Mouse (Mus musculus): ENCODE measurements at regions not wholly inside any gene's neighbourhood (a gene's known extent, or its start where the extent isn't known, plus 50 kb on each side); places are given as distances from the start of the nearest gene placed in this dataset.

- no peak overlapping the region for H3K9ac ChIP-seq (ENCODE audit: low read depth, low read length)
- H3K36me3 ChIP-seq (ENCODE audit: control insufficient read depth, insufficient read depth, low read length) = no peaks in the 10 kb centered on the region
- no peak overlapping the region for H3K4me3 ChIP-seq (ENCODE audit: low read length)
- H3K4me2 ChIP-seq (ENCODE audit: low read length) = no peak overlapping the region
- H3K27ac ChIP-seq (ENCODE audit: low read depth, low read length) = no peak overlapping the region
- no peaks in the 10 kb centered on the region for H3K9me3 ChIP-seq (ENCODE audit: control insufficient read depth, low read length)
- H3K27me3 ChIP-seq (replicated peaks; ENCODE audit: control insufficient read depth, insufficient read depth, low read length) = no peaks in the 10 kb centered on the region
- ATAC-seq = no peak
- 31% methylated on average over 7 of the region's 7 CpGs for WGBS
- H3K4me1 ChIP-seq (ENCODE audit: control insufficient read depth, insufficient read depth, low read depth, low read length) = peaks cover 2% of the 10 kb centered on the region
Observed at GRCm38 (mm10) chr10:70826706-70827105, 170.9 kb upstream of the Phyhipl start.

- H3K9ac ChIP-seq (ENCODE audit: low read depth, low read length) = no peak overlapping the region
- H3K4me1 ChIP-seq (ENCODE audit: control insufficient read depth, insufficient read depth, low read depth, low read length) = peaks cover 2% of the 10 kb centered on the region
- no peak overlapping the region for H3K4me3 ChIP-seq (ENCODE audit: low read length)
- H3K36me3 ChIP-seq (ENCODE audit: control insufficient read depth, insufficient read depth, low read length) = no peaks in the 10 kb centered on the region
- ATAC-seq = no peak
- no peak overlapping the region for H3K27ac ChIP-seq (ENCODE audit: low read depth, low read length)
- 54% methylated on average over 4 of the region's 4 CpGs for WGBS
- no peaks in the 10 kb centered on the region for H3K27me3 ChIP-seq (replicated peaks; ENCODE audit: control insufficient read depth, insufficient read depth, low read length)
- H3K4me2 ChIP-seq (ENCODE audit: low read length) = no peak overlapping the region
- H3K9me3 ChIP-seq (ENCODE audit: control insufficient read depth, low read length) = no peaks in the 10 kb centered on the region
Observed at GRCm38 (mm10) chr10:70825451-70825850, 169.7 kb upstream of the Phyhipl start.

DNA sequence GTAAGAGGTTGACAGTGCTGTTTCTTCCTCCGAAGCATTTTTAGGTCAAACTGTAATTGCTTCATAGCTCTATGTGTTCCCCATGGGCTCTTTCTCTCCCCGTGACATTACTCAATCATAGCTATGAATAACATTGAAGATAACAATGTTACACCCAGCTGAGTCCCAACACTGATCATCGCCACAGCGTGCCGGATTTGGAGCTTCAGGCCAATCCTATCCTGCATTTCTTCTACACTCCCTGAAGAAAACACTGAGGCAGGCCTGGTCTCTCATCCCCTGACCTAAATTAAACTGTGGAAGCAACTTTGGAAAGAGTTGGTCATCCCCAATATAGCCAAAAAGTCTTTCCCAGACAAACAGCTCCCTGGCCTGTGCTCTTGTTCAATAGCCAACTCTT is 168.7 kb upstream of the Phyhipl start:
- Histone ChIP-seq H3K9me3 (ENCODE audit: control insufficient read depth, low read length) (no peaks in the 10 kb centered on the region), H3K27ac (ENCODE audit: low read depth, low read length) (no peak overlapping the region), H3K4me3 (ENCODE audit: low read length) (no peak overlapping the region), H3K4me1 (ENCODE audit: control insufficient read depth, insufficient read depth, low read depth, low read length) (peaks cover 2% of the 10 kb centered on the region), H3K36me3 (ENCODE audit: control insufficient read depth, insufficient read depth, low read length) (no peaks in the 10 kb centered on the region), H3K4me2 (ENCODE audit: low read length) (no peak overlapping the region), H3K27me3 (replicated peaks; ENCODE audit: control insufficient read depth, insufficient read depth, low read length) (no peaks in the 10 kb centered on the region), H3K9ac (ENCODE audit: low read depth, low read length) (no peak overlapping the region)
- no peak for ATAC-seq
- 74% methylated on average over 5 of the region's 5 CpGs for WGBS

DNA sequence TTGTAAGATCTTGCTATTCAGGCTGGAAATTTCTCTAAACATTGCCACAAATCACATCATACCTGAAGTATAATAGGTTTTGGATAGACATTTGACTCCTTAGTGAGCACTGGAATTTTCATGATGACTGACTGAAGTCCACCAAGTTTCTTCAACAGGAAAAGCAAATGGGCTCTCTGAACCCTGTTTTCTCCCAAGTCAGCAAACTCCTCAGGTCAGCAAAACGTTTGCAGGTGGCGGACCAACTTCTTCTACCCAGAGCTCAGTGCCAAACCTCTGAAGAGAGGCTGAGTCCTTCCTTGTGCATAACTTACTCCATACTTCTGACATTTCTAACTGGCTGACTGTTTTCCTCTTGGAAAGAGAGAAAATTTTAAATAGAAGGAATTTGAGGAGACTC is 164.2 kb upstream of the Phyhipl start:
- no peak overlapping the region for H3K27ac ChIP-seq (ENCODE audit: low read depth, low read length)
- H3K4me1 ChIP-seq (ENCODE audit: control insufficient read depth, insufficient read depth, low read depth, low read length) = no peaks in the 10 kb centered on the region
- no peaks in the 10 kb centered on the region for H3K27me3 ChIP-seq (replicated peaks; ENCODE audit: control insufficient read depth, insufficient read depth, low read length)
- no peak overlapping the region for H3K4me3 ChIP-seq (ENCODE audit: low read length)
- no peak overlapping the region for H3K9ac ChIP-seq (ENCODE audit: low read depth, low read length)
- no peaks in the 10 kb centered on the region for H3K36me3 ChIP-seq (ENCODE audit: control insufficient read depth, insufficient read depth, low read length)
- WGBS = 82% methylated on average over 2 of the region's 2 CpGs
- no peak overlapping the region for H3K4me2 ChIP-seq (ENCODE audit: low read length)
- ATAC-seq = no peak
- H3K9me3 ChIP-seq (ENCODE audit: control insufficient read depth, low read length) = no peaks in the 10 kb centered on the region

GRCm38 (mm10) chr10:70814354-70815131 is 158.8 kb upstream of the Phyhipl start:
- Histone ChIP-seq H3K4me2 (ENCODE audit: low read length) (no peak overlapping the region), H3K9me3 (ENCODE audit: control insufficient read depth, low read length) (no peaks in the 10 kb centered on the region), H3K27ac (ENCODE audit: low read depth, low read length) (no peak overlapping the region), H3K9ac (ENCODE audit: low read depth, low read length) (no peak overlapping the region), H3K36me3 (ENCODE audit: control insufficient read depth, insufficient read depth, low read length) (no peaks in the 10 kb centered on the region), H3K4me1 (ENCODE audit: control insufficient read depth, insufficient read depth, low read depth, low read length) (no peaks in the 10 kb centered on the region), H3K4me3 (ENCODE audit: low read length) (no peak overlapping the region), H3K27me3 (replicated peaks; ENCODE audit: control insufficient read depth, insufficient read depth, low read length) (no peaks in the 10 kb centered on the region)
- peak; percentile 81; the same call in 1 of the 2 replicates for ATAC-seq
- WGBS = 60% methylated on average over 15 of the region's 15 CpGs

DNA sequence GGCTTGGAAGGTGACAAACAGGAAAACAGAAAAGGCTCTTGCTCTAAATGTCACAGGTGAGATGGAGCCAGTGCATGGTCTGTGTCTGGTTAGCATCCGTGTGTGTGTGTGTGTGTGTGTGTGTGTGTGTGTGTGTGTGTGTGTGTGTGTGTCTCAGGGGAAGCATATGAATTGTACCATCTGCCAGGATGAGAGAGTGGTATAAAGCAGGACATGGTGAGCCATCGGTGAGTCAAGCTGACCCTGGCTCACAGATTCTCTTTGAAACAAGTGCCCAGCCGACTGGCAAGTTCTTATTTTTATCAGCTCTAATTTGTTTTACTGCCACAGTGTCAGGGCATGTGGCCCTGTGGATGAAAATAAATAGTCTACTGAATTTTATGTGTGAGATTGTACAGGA is 153.6 kb upstream of the Phyhipl start:
- H3K27me3 ChIP-seq (replicated peaks; ENCODE audit: control insufficient read depth, insufficient read depth, low read length) = no peaks in the 10 kb centered on the region
- no peaks in the 10 kb centered on the region for H3K4me1 ChIP-seq (ENCODE audit: control insufficient read depth, insufficient read depth, low read depth, low read length)
- H3K27ac ChIP-seq (ENCODE audit: low read depth, low read length) = no peak overlapping the region
- no peaks in the 10 kb centered on the region for H3K9me3 ChIP-seq (ENCODE audit: control insufficient read depth, low read length)
- no peak overlapping the region for H3K4me2 ChIP-seq (ENCODE audit: low read length)
- 39% methylated on average over 3 of the region's 3 CpGs for WGBS
- no peak overlapping the region for H3K4me3 ChIP-seq (ENCODE audit: low read length)
- no peak for ATAC-seq
- H3K9ac ChIP-seq (ENCODE audit: low read depth, low read length) = no peak overlapping the region
- no peaks in the 10 kb centered on the region for H3K36me3 ChIP-seq (ENCODE audit: control insufficient read depth, insufficient read depth, low read length)

GRCm38 (mm10) chr10:70806786-70807385 is 151.1 kb upstream of the Phyhipl start:
- no peak overlapping the region for H3K4me3 ChIP-seq (ENCODE audit: low read length)
- H3K27me3 ChIP-seq (replicated peaks; ENCODE audit: control insufficient read depth, insufficient read depth, low read length) = no peaks in the 10 kb centered on the region
- no peak overlapping the region for H3K9ac ChIP-seq (ENCODE audit: low read depth, low read length)
- H3K27ac ChIP-seq (ENCODE audit: low read depth, low read length) = no peak overlapping the region
- no peak overlapping the region for H3K4me2 ChIP-seq (ENCODE audit: low read length)
- 28% methylated on average over 9 of the region's 9 CpGs for WGBS
- H3K9me3 ChIP-seq (ENCODE audit: control insufficient read depth, low read length) = no peaks in the 10 kb centered on the region
- H3K4me1 ChIP-seq (ENCODE audit: control insufficient read depth, insufficient read depth, low read depth, low read length) = no peaks in the 10 kb centered on the region
- ATAC-seq = peak; percentile 78
- no peaks in the 10 kb centered on the region for H3K36me3 ChIP-seq (ENCODE audit: control insufficient read depth, insufficient read depth, low read length)

DNA sequence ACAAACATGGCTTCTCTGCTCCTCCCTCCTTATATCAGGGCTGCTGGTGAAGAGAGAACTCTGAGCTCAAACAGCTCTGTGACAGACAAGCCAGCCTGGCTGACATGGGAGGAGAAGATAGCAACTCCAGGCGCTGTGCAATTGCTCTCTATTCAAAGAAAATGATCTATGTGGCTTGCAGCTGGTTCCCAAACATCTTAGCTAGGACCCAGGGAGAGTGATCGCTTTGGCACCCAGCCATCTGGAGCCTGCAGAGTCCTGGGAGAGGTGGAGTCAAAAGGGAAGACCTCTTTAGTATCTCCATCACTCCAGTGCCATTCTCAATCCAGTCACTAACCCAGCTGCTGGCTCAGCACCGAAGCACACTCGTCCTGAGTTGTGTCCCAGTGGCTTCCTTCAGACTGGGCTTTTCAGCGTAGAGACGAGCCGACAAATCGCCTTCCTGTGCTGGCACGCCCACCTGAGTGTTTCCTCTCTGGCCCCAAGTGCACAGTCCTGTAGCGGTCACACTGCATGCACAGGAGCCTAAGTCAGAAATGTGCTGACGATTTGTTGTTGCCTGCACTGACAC is 145.1 kb upstream of the Phyhipl start:
- ATAC-seq = peak; percentile 71; the same call in 1 of the 2 replicates
- no peaks in the 10 kb centered on the region for H3K9me3 ChIP-seq (ENCODE audit: control insufficient read depth, low read length)
- H3K36me3 ChIP-seq (ENCODE audit: control insufficient read depth, insufficient read depth, low read length) = no peaks in the 10 kb centered on the region
- no peak overlapping the region for H3K4me3 ChIP-seq (ENCODE audit: low read length)
- WGBS = 58% methylated on average over 11 of the region's 11 CpGs
- H3K9ac ChIP-seq (ENCODE audit: low read depth, low read length) = peak overlapping the region; percentile 3; the same call in 1 of the 2 replicates
- peak overlapping the region; percentile 9 for H3K27ac ChIP-seq (ENCODE audit: low read depth, low read length)
- H3K27me3 ChIP-seq (replicated peaks; ENCODE audit: control insufficient read depth, insufficient read depth, low read length) = no peaks in the 10 kb centered on the region
- H3K4me2 ChIP-seq (ENCODE audit: low read length) = no peak overlapping the region
- peaks cover 7% of the 10 kb centered on the region for H3K4me1 ChIP-seq (ENCODE audit: control insufficient read depth, insufficient read depth, low read depth, low read length)

GRCm38 (mm10) chr10:70799906-70800305 is 144.1 kb upstream of the Phyhipl start:
- H3K4me1 ChIP-seq (ENCODE audit: control insufficient read depth, insufficient read depth, low read depth, low read length) = peaks cover 7% of the 10 kb centered on the region
- no peaks in the 10 kb centered on the region for H3K36me3 ChIP-seq (ENCODE audit: control insufficient read depth, insufficient read depth, low read length)
- WGBS = 72% methylated on average over 5 of the region's 5 CpGs
- no peak overlapping the region for H3K4me2 ChIP-seq (ENCODE audit: low read length)
- no peak overlapping the region for H3K4me3 ChIP-seq (ENCODE audit: low read length)
- no peaks in the 10 kb centered on the region for H3K9me3 ChIP-seq (ENCODE audit: control insufficient read depth, low read length)
- peak; percentile 60 for ATAC-seq
- H3K27ac ChIP-seq (ENCODE audit: low read depth, low read length) = peak overlapping the region; percentile 23
- no peak overlapping the region for H3K9ac ChIP-seq (ENCODE audit: low read depth, low read length)
- H3K27me3 ChIP-seq (replicated peaks; ENCODE audit: control insufficient read depth, insufficient read depth, low read length) = no peaks in the 10 kb centered on the region

All from hindbrain, embryonic 16.5 days (tissue).